Mouse (Mus musculus): ENCODE measurements around the gene Ctnnbip1. TPM values are rescaled to one million over a fixed set of nuclear protein-coding genes. Genes with fewer than 3 reads are reported as not detected.

Gene Ctnnbip1
- total and polyA plus RNA-seq, 2 experiments from 2014 or later = 31.8 to 53.6 TPM

DNA sequence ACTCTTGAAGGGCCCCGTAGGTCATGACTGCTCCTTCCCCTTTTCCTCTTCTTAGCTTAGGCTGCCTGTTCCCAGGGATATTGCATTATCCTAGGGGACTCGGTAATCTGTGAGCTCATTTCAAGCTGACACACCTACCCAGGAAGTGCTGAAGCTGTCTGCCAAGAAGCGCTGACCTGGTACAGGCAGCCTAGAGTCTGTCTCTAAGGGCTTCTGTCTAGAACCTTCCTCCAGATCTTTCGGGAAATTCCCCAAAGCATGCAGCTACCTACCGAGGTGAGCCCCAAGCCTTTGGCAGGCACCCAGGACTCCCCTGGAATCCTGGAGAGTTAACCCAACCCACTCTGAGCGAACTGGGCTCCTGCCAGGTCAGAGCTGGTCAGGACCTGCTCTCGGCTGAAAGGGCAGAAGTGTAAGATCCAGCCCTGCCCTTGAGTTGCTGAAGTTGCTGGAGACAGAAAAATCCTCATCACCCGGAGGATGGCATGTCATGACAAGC lies 53.7 kb downstream of the Ctnnbip1 start:
- TF ChIP-seq EP300 (IDR thresholded peaks at IDR 0.05; ENCODE audit: low read depth) (no peak), CTCF (IDR thresholded peaks at IDR 0.05; ENCODE audit: low read depth) (no peak)
- no peaks in the 10 kb centered on the region for H3K9me3 ChIP-seq (replicated peaks; ENCODE audit: control insufficient read depth, low read length)
- peaks cover 19% of the 10 kb centered on the region for H3K4me1 ChIP-seq (ENCODE audit: control insufficient read depth, insufficient read depth)
- H3K4me2 ChIP-seq (ENCODE audit: low read depth, low read length) = peak overlapping the region; percentile 41
- no peak overlapping the region for H3K4me3 ChIP-seq (ENCODE audit: low read depth, low read length)
- 24% methylated on average over 8 of the region's 8 CpGs for WGBS
- peak overlapping the region; percentile 38; the same call in 1 of the 2 replicates for H3K27ac ChIP-seq (ENCODE audit: low read depth)
- peak; percentile 43 for ATAC-seq (ENCODE audit: insufficient read depth, low read depth)
- peaks cover 30% of the 10 kb centered on the region for H3K27me3 ChIP-seq (ENCODE audit: control insufficient read depth, insufficient read depth, low read length)
- no peaks in the 10 kb centered on the region for H3K36me3 ChIP-seq (replicated peaks; ENCODE audit: control insufficient read depth, insufficient read depth, low read length)
- no peak overlapping the region for H3K9ac ChIP-seq (replicated peaks; ENCODE audit: low read depth, low read length)
- DNase-seq (ENCODE audit: low spot score) = peak; percentile 40

DNA sequence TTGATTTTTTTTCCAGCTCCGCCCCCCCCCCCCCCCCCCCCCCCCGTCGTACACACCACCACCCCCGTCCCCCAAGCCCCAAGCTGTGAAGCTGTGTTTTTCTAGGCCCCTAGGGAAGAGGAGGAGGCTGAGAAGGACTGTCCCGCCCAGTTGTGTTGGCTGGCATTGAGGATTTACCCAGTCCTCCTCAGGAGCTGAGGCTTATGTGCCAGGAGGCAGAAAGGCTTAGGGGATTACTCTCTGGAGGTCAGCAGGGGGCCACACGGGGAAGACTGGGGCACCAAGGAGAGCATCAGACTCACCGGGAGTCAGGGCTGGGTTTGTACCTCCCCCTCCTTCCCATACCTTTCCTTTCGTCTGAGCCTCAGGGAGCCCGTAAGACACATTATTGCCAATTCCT lies 54.4 kb downstream of the Ctnnbip1 start:
- H3K4me3 ChIP-seq (ENCODE audit: low read depth, low read length) = no peak overlapping the region
- TF ChIP-seq CTCF (IDR thresholded peaks at IDR 0.05; ENCODE audit: low read depth) (no peak), EP300 (IDR thresholded peaks at IDR 0.05; ENCODE audit: low read depth) (no peak)
- H3K9ac ChIP-seq (replicated peaks; ENCODE audit: low read depth, low read length) = no peak overlapping the region
- H3K9me3 ChIP-seq (replicated peaks; ENCODE audit: control insufficient read depth, low read length) = no peaks in the 10 kb centered on the region
- peaks cover 38% of the 10 kb centered on the region for H3K27me3 ChIP-seq (ENCODE audit: control insufficient read depth, insufficient read depth, low read length)
- no peak for ATAC-seq (ENCODE audit: insufficient read depth, low read depth)
- 40% methylated on average over 5 of the region's 9 CpGs for WGBS
- DNase-seq (ENCODE audit: low spot score) = no peak
- no peak overlapping the region for H3K4me2 ChIP-seq (ENCODE audit: low read depth, low read length)
- H3K27ac ChIP-seq (ENCODE audit: low read depth) = no peak overlapping the region
- H3K4me1 ChIP-seq (ENCODE audit: control insufficient read depth, insufficient read depth) = peaks cover 19% of the 10 kb centered on the region
- no peaks in the 10 kb centered on the region for H3K36me3 ChIP-seq (replicated peaks; ENCODE audit: control insufficient read depth, insufficient read depth, low read length)

DNA sequence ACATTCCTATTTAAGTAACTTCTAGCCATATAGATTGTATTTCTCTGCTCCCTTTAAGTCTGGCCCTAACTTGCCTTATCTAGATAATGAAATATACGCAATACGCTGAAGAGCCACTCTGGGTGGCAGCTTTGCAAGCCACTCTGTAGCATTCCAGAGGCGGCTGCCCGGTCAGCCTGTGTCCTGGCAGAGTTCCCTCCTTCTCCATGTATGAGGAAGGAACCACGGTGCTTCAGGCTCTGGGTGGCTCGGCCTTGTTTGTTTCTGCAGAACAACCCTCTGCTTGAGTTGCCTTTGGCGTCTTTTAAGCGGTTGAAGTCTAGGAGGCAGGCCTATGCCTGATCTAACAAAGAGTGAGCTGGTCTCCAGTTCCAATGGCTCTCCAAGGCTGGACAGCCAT lies 54.8 kb downstream of the Ctnnbip1 start:
- H3K4me2 ChIP-seq (ENCODE audit: low read depth, low read length) = no peak overlapping the region
- peaks cover 42% of the 10 kb centered on the region for H3K27me3 ChIP-seq (ENCODE audit: control insufficient read depth, insufficient read depth, low read length)
- ATAC-seq (ENCODE audit: insufficient read depth, low read depth) (no peak; the same call in 1 of the 2 replicates), DNase-seq (ENCODE audit: low spot score) (peak; percentile 46)
- H3K4me3 ChIP-seq (ENCODE audit: low read depth, low read length) = no peak overlapping the region
- H3K36me3 ChIP-seq (replicated peaks; ENCODE audit: control insufficient read depth, insufficient read depth, low read length) = no peaks in the 10 kb centered on the region
- WGBS = 37% methylated on average over 8 of the region's 8 CpGs
- H3K9me3 ChIP-seq (replicated peaks; ENCODE audit: control insufficient read depth, low read length) = no peaks in the 10 kb centered on the region
- peaks cover 19% of the 10 kb centered on the region for H3K4me1 ChIP-seq (ENCODE audit: control insufficient read depth, insufficient read depth)
- TF ChIP-seq CTCF (IDR thresholded peaks at IDR 0.05; ENCODE audit: low read depth) = no peak
- TF ChIP-seq EP300 (IDR thresholded peaks at IDR 0.05; ENCODE audit: low read depth) = no peak
- no peak overlapping the region for H3K9ac ChIP-seq (replicated peaks; ENCODE audit: low read depth, low read length)
- no peak overlapping the region for H3K27ac ChIP-seq (ENCODE audit: low read depth)

DNA sequence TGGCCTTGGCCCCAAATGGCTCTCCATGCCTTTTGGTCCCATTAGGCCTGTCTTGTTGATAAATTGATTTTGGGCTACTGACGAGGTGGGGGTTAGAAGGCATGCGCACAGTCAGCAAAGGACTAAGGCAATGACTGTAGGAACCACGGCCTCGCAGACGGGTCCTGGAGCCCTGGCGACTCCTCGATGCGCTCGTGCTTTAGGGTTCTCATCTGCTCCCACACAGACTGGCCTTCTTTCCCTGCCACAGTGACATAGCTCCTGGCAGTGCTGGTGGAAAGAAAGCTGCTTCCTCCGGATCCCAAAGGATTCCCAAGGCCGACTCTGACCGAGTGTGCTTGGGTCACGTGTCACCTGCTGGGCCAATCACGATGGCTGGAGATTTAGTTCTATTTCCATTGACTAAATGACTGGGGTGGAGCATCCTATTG lies 56.4 kb downstream of the Ctnnbip1 start:
- H3K27me3 ChIP-seq (ENCODE audit: control insufficient read depth, insufficient read depth, low read length) = peaks cover 53% of the 10 kb centered on the region
- TF ChIP-seq CTCF (IDR thresholded peaks at IDR 0.05; ENCODE audit: low read depth) (no peak), EP300 (IDR thresholded peaks at IDR 0.05; ENCODE audit: low read depth) (no peak)
- no peaks in the 10 kb centered on the region for H3K36me3 ChIP-seq (replicated peaks; ENCODE audit: control insufficient read depth, insufficient read depth, low read length)
- DNase-seq (ENCODE audit: low spot score) (no peak), ATAC-seq (ENCODE audit: insufficient read depth, low read depth) (no peak)
- no peak overlapping the region for H3K4me3 ChIP-seq (ENCODE audit: low read depth, low read length)
- H3K4me2 ChIP-seq (ENCODE audit: low read depth, low read length) = no peak overlapping the region
- peaks cover 19% of the 10 kb centered on the region for H3K4me1 ChIP-seq (ENCODE audit: control insufficient read depth, insufficient read depth)
- H3K9ac ChIP-seq (replicated peaks; ENCODE audit: low read depth, low read length) = no peak overlapping the region
- no peak overlapping the region for H3K27ac ChIP-seq (ENCODE audit: low read depth)
- H3K9me3 ChIP-seq (replicated peaks; ENCODE audit: control insufficient read depth, low read length) = no peaks in the 10 kb centered on the region
- 65% methylated on average over 14 of the region's 14 CpGs for WGBS

DNA sequence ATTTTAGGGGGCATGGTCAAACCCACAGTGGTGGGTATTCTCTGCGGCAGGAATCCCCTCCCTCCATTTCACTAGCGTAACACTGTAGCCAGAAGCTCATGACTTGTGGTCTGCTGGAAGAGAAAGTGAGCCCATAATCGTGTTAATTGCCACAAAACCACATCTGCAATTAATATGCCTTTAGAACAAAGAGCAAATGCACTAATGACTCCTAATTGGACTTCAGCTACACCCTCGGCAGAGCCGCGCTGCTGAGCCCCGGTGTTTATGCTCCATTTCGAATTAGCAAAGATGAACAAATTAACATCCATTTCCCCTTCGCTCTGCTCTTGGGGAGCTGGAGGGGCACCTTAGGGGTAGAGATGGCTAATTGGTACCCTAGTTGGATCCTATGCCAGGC lies 58.0 kb downstream of the Ctnnbip1 start:
- no peak overlapping the region for H3K4me2 ChIP-seq (ENCODE audit: low read depth, low read length)
- no peaks in the 10 kb centered on the region for H3K36me3 ChIP-seq (replicated peaks; ENCODE audit: control insufficient read depth, insufficient read depth, low read length)
- no peak overlapping the region for H3K27ac ChIP-seq (ENCODE audit: low read depth)
- 83% methylated on average over 9 of the region's 9 CpGs for whole genome bisulfite sequencing
- ATAC-seq (ENCODE audit: insufficient read depth, low read depth) (no peak), DNase-seq (ENCODE audit: low spot score) (no peak)
- H3K4me1 ChIP-seq (ENCODE audit: control insufficient read depth, insufficient read depth) = peaks cover 15% of the 10 kb centered on the region
- peaks cover 51% of the 10 kb centered on the region for H3K27me3 ChIP-seq (ENCODE audit: control insufficient read depth, insufficient read depth, low read length)
- H3K9ac ChIP-seq (replicated peaks; ENCODE audit: low read depth, low read length) = no peak overlapping the region
- TF ChIP-seq CTCF (IDR thresholded peaks at IDR 0.05; ENCODE audit: low read depth) (no peak), EP300 (IDR thresholded peaks at IDR 0.05; ENCODE audit: low read depth) (no peak)
- no peaks in the 10 kb centered on the region for H3K9me3 ChIP-seq (replicated peaks; ENCODE audit: control insufficient read depth, low read length)
- no peak overlapping the region for H3K4me3 ChIP-seq (ENCODE audit: low read depth, low read length)

DNA sequence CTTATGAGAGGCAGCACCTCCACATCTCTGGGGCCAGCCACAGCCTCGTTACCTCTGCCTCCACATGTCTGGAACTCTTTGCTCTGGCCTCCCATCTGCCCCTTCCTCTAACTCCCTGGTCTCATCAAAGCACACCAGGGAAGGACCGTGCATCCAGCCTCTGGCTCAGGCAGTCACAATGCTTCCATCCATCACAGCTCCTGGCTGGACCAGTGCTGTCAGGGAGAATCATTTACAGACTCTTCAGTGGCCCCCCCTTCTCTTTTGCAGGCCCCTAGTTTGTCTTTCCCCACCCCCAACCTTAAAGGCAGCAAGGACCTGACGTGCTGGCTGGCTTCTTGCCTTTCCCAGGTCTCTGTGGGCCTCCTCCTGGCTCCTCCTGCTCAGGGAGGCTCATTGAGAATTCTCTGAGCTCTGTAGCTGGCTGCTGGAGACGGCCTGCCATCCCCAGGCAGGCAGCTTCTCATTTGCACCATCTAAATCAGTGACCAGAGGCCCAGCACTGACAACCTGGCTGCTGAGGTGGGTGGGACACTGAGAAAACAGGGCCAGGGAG lies 59.0 kb downstream of the Ctnnbip1 start:
- H3K4me3 ChIP-seq (ENCODE audit: low read depth, low read length) = no peak overlapping the region
- no peaks in the 10 kb centered on the region for H3K36me3 ChIP-seq (replicated peaks; ENCODE audit: control insufficient read depth, insufficient read depth, low read length)
- H3K27ac ChIP-seq (ENCODE audit: low read depth) = no peak overlapping the region
- ATAC-seq (ENCODE audit: insufficient read depth, low read depth) (no peak), DNase-seq (ENCODE audit: low spot score) (no peak)
- H3K9ac ChIP-seq (replicated peaks; ENCODE audit: low read depth, low read length) = no peak overlapping the region
- H3K4me2 ChIP-seq (ENCODE audit: low read depth, low read length) = no peak overlapping the region
- WGBS = 45% methylated on average over 4 of the region's 4 CpGs
- peaks cover 6% of the 10 kb centered on the region; the same call in 1 of the 2 replicates for H3K4me1 ChIP-seq (ENCODE audit: control insufficient read depth, insufficient read depth)
- no peaks in the 10 kb centered on the region for H3K9me3 ChIP-seq (replicated peaks; ENCODE audit: control insufficient read depth, low read length)
- peaks cover 54% of the 10 kb centered on the region for H3K27me3 ChIP-seq (ENCODE audit: control insufficient read depth, insufficient read depth, low read length)
- TF ChIP-seq EP300 (IDR thresholded peaks at IDR 0.05; ENCODE audit: low read depth) = no peak
- TF ChIP-seq CTCF (IDR thresholded peaks at IDR 0.05; ENCODE audit: low read depth) = no peak

Data from heart, postnatal 0 days (tissue).